Mouse (Mus musculus) embryonic fibroblast, embryonic 13.5 days (primary cell): ENCODE results near the gene Atxn1l.

Experiments used
- CTCF ChIP-seq: IDR thresholded peaks from 2 replicates; pipeline ENCODE4 v1.5.1; 2011; ENCODE audit warnings: mild to moderate bottlenecking, control low read depth, low read length, moderate library complexity, borderline replicate concordance; ENCODE audit not compliant: insufficient read depth
- POLR2A ChIP-seq: IDR thresholded peaks from 2 replicates; pipeline ENCODE4 v1.6.1; 2011; ENCODE audit warnings: low read depth, mild to moderate bottlenecking, control low read depth, low read length, moderate library complexity

GRCm38 (mm10) chr8:109754696-109755095, 17.2 kb upstream of the Atxn1l start:
- TF ChIP-seq POLR2A (no peak), CTCF (no peak)
